In genomic region chr17:86254285-86254684, GRCm38 (mm10) we compare ENCODE assay signal across 8 mouse cellular contexts.
DNase-seq lines count a peak whose midpoint lies in the region; ATAC-seq and TF ChIP-seq lines count a peak whose summit lies in the region.

No protein-coding gene starts in this region.

- no peak for TF ChIP-seq CTCF in intestine, postnatal 0 days (IDR thresholded peaks at IDR 0.05; ENCODE audit: low read depth)
- TF ChIP-seq CTCF in heart, postnatal 0 days (IDR thresholded peaks at IDR 0.05; ENCODE audit: low read depth) = no peak

- no peaks in the 10 kb centered on the region for H3K36me3 ChIP-seq in intestine, embryonic 14.5 days (ENCODE audit: control insufficient read depth, insufficient read depth, low read length)
- H3K36me3 ChIP-seq in intestine, postnatal 0 days (ENCODE audit: control insufficient read depth, insufficient read depth) = no peaks in the 10 kb centered on the region
- H3K36me3 ChIP-seq in embryonic facial prominence, embryonic 10.5 days (replicated peaks) = 0 out of 2 replicates have a peak, but pooled peaks cover 6% of the 10 kb centered on the region
- H3K36me3 ChIP-seq in heart, postnatal 0 days (replicated peaks; ENCODE audit: control insufficient read depth, insufficient read depth, low read length) = no peaks in the 10 kb centered on the region

- H3K9ac ChIP-seq in intestine, embryonic 14.5 days (ENCODE audit: low read length) = no peak overlapping the region
- no peak overlapping the region for H3K9ac ChIP-seq in intestine, postnatal 0 days (ENCODE audit: low read depth, low read length)
- no peak overlapping the region for H3K9ac ChIP-seq in heart, postnatal 0 days (replicated peaks; ENCODE audit: low read depth, low read length)

- 77% methylated on average over 8 of the region's 8 CpGs for WGBS in intestine, embryonic 14.5 days
- 81% methylated on average over 8 of the region's 8 CpGs for WGBS in intestine, postnatal 0 days
- 92% methylated on average over 8 of the region's 8 CpGs for WGBS in embryonic facial prominence, embryonic 10.5 days
- 60% methylated on average over 8 of the region's 8 CpGs for WGBS in heart, postnatal 0 days

- DNase-seq in intestine, embryonic 14.5 days (ENCODE audit: low spot score) = no peak
- DNase-seq in adrenal gland, adult 2 months = peak; percentile 76
- DNase-seq in embryonic facial prominence, embryonic 10.5 days (ENCODE audit: low spot score) = no peak
- peak; percentile 86 for DNase-seq in heart, postnatal 0 days (ENCODE audit: low spot score)
- peak; percentile 57 to 79 for DNase-seq in left cerebral cortex, postnatal 25 days (ENCODE audit: low spot score in 2 of 2)
- DNase-seq in liver = no peak
- DNase-seq in testis, postnatal 10 days (ENCODE audit: low spot score) = no peak

- peak; percentile 47; the same call in 1 of the 2 replicates for TF ChIP-seq EP300 in heart, postnatal 0 days (IDR thresholded peaks at IDR 0.05; ENCODE audit: low read depth)

- no peak overlapping the region for H3K4me3 ChIP-seq in intestine, embryonic 14.5 days (ENCODE audit: low read depth, low read length)
- no peak overlapping the region for H3K4me3 ChIP-seq in intestine, postnatal 0 days (ENCODE audit: low read depth, low read length)
- H3K4me3 ChIP-seq in embryonic facial prominence, embryonic 10.5 days = no peak overlapping the region
- H3K4me3 ChIP-seq in heart, postnatal 0 days (ENCODE audit: low read depth, low read length) = no peak overlapping the region

- intact Hi-C loops in left cerebral cortex, postnatal 25 days (cut with DNase I) = no loop called here

- peak overlapping the region; percentile 22; the same call in 1 of the 2 replicates for H3K27ac ChIP-seq in intestine, embryonic 14.5 days (ENCODE audit: low read depth)
- no peak overlapping the region for H3K27ac ChIP-seq in intestine, postnatal 0 days (ENCODE audit: low read depth, low read length)
- 0 out of 2 replicates have a peak overlapping the region, but pooled peaks have one; percentile 14 for H3K27ac ChIP-seq in embryonic facial prominence, embryonic 10.5 days (replicated peaks)
- peak overlapping the region; percentile 65 for H3K27ac ChIP-seq in heart, postnatal 0 days (ENCODE audit: low read depth)

- H3K27me3 ChIP-seq in intestine, embryonic 14.5 days (replicated peaks; ENCODE audit: control insufficient read depth, insufficient read depth, low read length) = no peaks in the 10 kb centered on the region
- H3K27me3 ChIP-seq in intestine, postnatal 0 days (replicated peaks; ENCODE audit: control insufficient read depth, insufficient read depth, low read length) = no peaks in the 10 kb centered on the region
- H3K27me3 ChIP-seq in embryonic facial prominence, embryonic 10.5 days (replicated peaks; ENCODE audit: low read depth, poor library complexity, severe bottlenecking) = no peaks in the 10 kb centered on the region
- no peaks in the 10 kb centered on the region for H3K27me3 ChIP-seq in heart, postnatal 0 days (ENCODE audit: control insufficient read depth, insufficient read depth, low read length)

- H3K9me3 ChIP-seq in intestine, embryonic 14.5 days (ENCODE audit: control insufficient read depth, low read length) = no peaks in the 10 kb centered on the region
- H3K9me3 ChIP-seq in intestine, postnatal 0 days (ENCODE audit: control insufficient read depth) = no peaks in the 10 kb centered on the region
- 0 out of 2 replicates have a peak, but pooled peaks cover 5% of the 10 kb centered on the region for H3K9me3 ChIP-seq in embryonic facial prominence, embryonic 10.5 days
- no peaks in the 10 kb centered on the region for H3K9me3 ChIP-seq in heart, postnatal 0 days (replicated peaks; ENCODE audit: control insufficient read depth, low read length)

- ATAC-seq in intestine, embryonic 14.5 days (replicated peaks; ENCODE audit: low FRiP score, low TSS enrichment, low read depth) = no peak
- ATAC-seq in intestine, postnatal 0 days = no peak
- ATAC-seq in heart, postnatal 0 days (ENCODE audit: insufficient read depth, low read depth) = peak; percentile 94

- no peak overlapping the region for H3K4me2 ChIP-seq in intestine, embryonic 14.5 days (ENCODE audit: low read length)
- no peak overlapping the region for H3K4me2 ChIP-seq in intestine, postnatal 0 days (replicated peaks; ENCODE audit: low read depth)
- H3K4me2 ChIP-seq in heart, postnatal 0 days (ENCODE audit: low read depth, low read length) = no peak overlapping the region

- peaks cover 3% of the 10 kb centered on the region; the same call in 1 of the 2 replicates for H3K4me1 ChIP-seq in intestine, embryonic 14.5 days (replicated peaks; ENCODE audit: control insufficient read depth, insufficient read depth, low read length)
- H3K4me1 ChIP-seq in intestine, postnatal 0 days (replicated peaks; ENCODE audit: control insufficient read depth, insufficient read depth, low read length) = no peaks in the 10 kb centered on the region
- H3K4me1 ChIP-seq in embryonic facial prominence, embryonic 10.5 days = peaks cover 24% of the 10 kb centered on the region
- H3K4me1 ChIP-seq in heart, postnatal 0 days (ENCODE audit: control insufficient read depth, insufficient read depth) = 0 out of 2 replicates have a peak, but pooled peaks cover 7% of the 10 kb centered on the region

Comparison
In these comparisons a context has a peak if more than half of its experiments do, and no peak if none do; other contexts are left out.
1. DNase-seq: peak in adrenal gland, adult 2 months (single experiment), heart, postnatal 0 days (single experiment) and left cerebral cortex, postnatal 25 days (2 of 2); none in intestine, embryonic 14.5 days (single experiment), embryonic facial prominence, embryonic 10.5 days (single experiment), liver (single experiment) and testis, postnatal 10 days (single experiment).